In genomic region chr5:142807661-142808060, GRCm38 (mm10) we compare ENCODE assay signal across 12 mouse cellular contexts.
"Had no signal": no experiment of that assay in that cellular context is flagged by ENCODE, and none has a peak within 500 bp of the region (broad histone marks: within the 10 kb centered on the region; RNA-seq: fewer than 3 reads in every experiment).

No protein-coding gene starts in this region.

- H3K4me3 ChIP-seq: left cerebral cortex, adult 2 months; limb, embryonic 10.5 days; liver, embryonic 15.5 days; midbrain, embryonic 13.5 days; myocyte; neural tube, embryonic 15.5 days had no signal

- H3K36me3 ChIP-seq: liver, embryonic 15.5 days had no signal

- H3K27me3 ChIP-seq: midbrain, embryonic 13.5 days; neural tube, embryonic 15.5 days had no signal

- H3K9me3 ChIP-seq: limb, embryonic 10.5 days; liver, embryonic 15.5 days; midbrain, embryonic 13.5 days; neural tube, embryonic 15.5 days had no signal

- DNase-seq: kidney, postnatal 14 days; lung, adult 2 months; lung, postnatal 36 days; thymus, postnatal 36 days had no signal

- H3K4me2 ChIP-seq: liver, embryonic 11.5 days; liver, embryonic 15.5 days; midbrain, embryonic 13.5 days; neural tube, embryonic 15.5 days had no signal

- ATAC-seq: lung, postnatal 0 days; midbrain, embryonic 13.5 days had no signal

- H3K27ac ChIP-seq: left cerebral cortex, adult 2 months; limb, embryonic 10.5 days; liver, embryonic 15.5 days; midbrain, embryonic 13.5 days; neural tube, embryonic 15.5 days had no signal

- H3K9ac ChIP-seq: liver, embryonic 15.5 days; midbrain, embryonic 13.5 days; neural tube, embryonic 15.5 days had no signal
